Mouse (Mus musculus): ENCODE results near the gene Pcca. TPM values are rescaled to one million over a fixed set of nuclear protein-coding genes. Genes with fewer than 3 reads are reported as not detected.
A peak's percentile ranks its signal among the peaks of the same experiment; 100 is the strongest.

The Pcca gene
- total RNA-seq, 1 experiment from 2014 or later: 37.0 TPM

- no peak for ATAC-seq (replicated peaks in 1 of 2; ENCODE audit: insufficient read depth in 1 of 2, low FRiP score in 2 of 2, low TSS enrichment in 1 of 2, low read depth in 1 of 2, poor library complexity in 2 of 2, severe bottlenecking in 2 of 2)
Measured at GRCm38 (mm10) chr14:122689136-122689815, 155.2 kb downstream of the Pcca start.

GRCm38 (mm10) chr14:122691555-122691954 lies 157.4 kb downstream of the Pcca start:
- no peak for ATAC-seq (replicated peaks in 1 of 2; ENCODE audit: insufficient read depth in 1 of 2, low FRiP score in 2 of 2, low TSS enrichment in 1 of 2, low read depth in 1 of 2, poor library complexity in 2 of 2, severe bottlenecking in 2 of 2)

- ATAC-seq (replicated peaks in 1 of 2; ENCODE audit: insufficient read depth in 1 of 2, low FRiP score in 2 of 2, low TSS enrichment in 1 of 2, low read depth in 1 of 2, poor library complexity in 2 of 2, severe bottlenecking in 2 of 2): no peak
Measured at GRCm38 (mm10) chr14:122700333-122700732, 166.2 kb downstream of the Pcca start.

- ATAC-seq (replicated peaks in 1 of 2; ENCODE audit: insufficient read depth in 1 of 2, low FRiP score in 2 of 2, low TSS enrichment in 1 of 2, low read depth in 1 of 2, poor library complexity in 2 of 2, severe bottlenecking in 2 of 2): no peak
Measured at GRCm38 (mm10) chr14:122713793-122714192, 179.7 kb downstream of the Pcca start.

GRCm38 (mm10) chr14:122714911-122715310 lies 180.8 kb downstream of the Pcca start:
- ATAC-seq (replicated peaks in 1 of 2; ENCODE audit: insufficient read depth in 1 of 2, low FRiP score in 2 of 2, low TSS enrichment in 1 of 2, low read depth in 1 of 2, poor library complexity in 2 of 2, severe bottlenecking in 2 of 2): peak; percentile 82 to 87

GRCm38 (mm10) chr14:122716057-122716456 lies 181.9 kb downstream of the Pcca start:
- ATAC-seq (replicated peaks in 1 of 2; ENCODE audit: insufficient read depth in 1 of 2, low FRiP score in 2 of 2, low TSS enrichment in 1 of 2, low read depth in 1 of 2, poor library complexity in 2 of 2, severe bottlenecking in 2 of 2): no peak

GRCm38 (mm10) chr14:122719496-122720080 lies 185.5 kb downstream of the Pcca start:
- no peak for ATAC-seq (replicated peaks in 1 of 2; ENCODE audit: insufficient read depth in 1 of 2, low FRiP score in 2 of 2, low TSS enrichment in 1 of 2, low read depth in 1 of 2, poor library complexity in 2 of 2, severe bottlenecking in 2 of 2)

GRCm38 (mm10) chr14:122720989-122721388 lies 186.9 kb downstream of the Pcca start:
- ATAC-seq (replicated peaks in 1 of 2; ENCODE audit: insufficient read depth in 1 of 2, low FRiP score in 2 of 2, low TSS enrichment in 1 of 2, low read depth in 1 of 2, poor library complexity in 2 of 2, severe bottlenecking in 2 of 2): no peak

- ATAC-seq (replicated peaks in 1 of 2; ENCODE audit: insufficient read depth in 1 of 2, low FRiP score in 2 of 2, low TSS enrichment in 1 of 2, low read depth in 1 of 2, poor library complexity in 2 of 2, severe bottlenecking in 2 of 2): no peak; a peak in 1 of 4 replicates
Measured at GRCm38 (mm10) chr14:122721750-122722149, 187.6 kb downstream of the Pcca start.

GRCm38 (mm10) chr14:122726456-122726855 lies 192.3 kb downstream of the Pcca start:
- ATAC-seq (replicated peaks in 1 of 2; ENCODE audit: insufficient read depth in 1 of 2, low FRiP score in 2 of 2, low TSS enrichment in 1 of 2, low read depth in 1 of 2, poor library complexity in 2 of 2, severe bottlenecking in 2 of 2): no peak

GRCm38 (mm10) chr14:122729431-122730073 lies 195.4 kb downstream of the Pcca start:
- no peak for ATAC-seq (replicated peaks in 1 of 2; ENCODE audit: insufficient read depth in 1 of 2, low FRiP score in 2 of 2, low TSS enrichment in 1 of 2, low read depth in 1 of 2, poor library complexity in 2 of 2, severe bottlenecking in 2 of 2)

- no peak for ATAC-seq (replicated peaks in 1 of 2; ENCODE audit: insufficient read depth in 1 of 2, low FRiP score in 2 of 2, low TSS enrichment in 1 of 2, low read depth in 1 of 2, poor library complexity in 2 of 2, severe bottlenecking in 2 of 2)
Measured at GRCm38 (mm10) chr14:122730921-122731551, 196.9 kb downstream of the Pcca start.

- ATAC-seq (replicated peaks in 1 of 2; ENCODE audit: insufficient read depth in 1 of 2, low FRiP score in 2 of 2, low TSS enrichment in 1 of 2, low read depth in 1 of 2, poor library complexity in 2 of 2, severe bottlenecking in 2 of 2): no peak
Measured at GRCm38 (mm10) chr14:122736806-122737205, 202.7 kb downstream of the Pcca start.

GRCm38 (mm10) chr14:122747860-122748842 lies 214.0 kb downstream of the Pcca start:
- peak; percentile 80 to 91 for ATAC-seq (replicated peaks in 1 of 2; ENCODE audit: insufficient read depth in 1 of 2, low FRiP score in 2 of 2, low TSS enrichment in 1 of 2, low read depth in 1 of 2, poor library complexity in 2 of 2, severe bottlenecking in 2 of 2)

- no peak for ATAC-seq (replicated peaks in 1 of 2; ENCODE audit: insufficient read depth in 1 of 2, low FRiP score in 2 of 2, low TSS enrichment in 1 of 2, low read depth in 1 of 2, poor library complexity in 2 of 2, severe bottlenecking in 2 of 2)
Measured at GRCm38 (mm10) chr14:122751552-122751951, 217.4 kb downstream of the Pcca start.

- ATAC-seq (replicated peaks in 1 of 2; ENCODE audit: insufficient read depth in 1 of 2, low FRiP score in 2 of 2, low TSS enrichment in 1 of 2, low read depth in 1 of 2, poor library complexity in 2 of 2, severe bottlenecking in 2 of 2): no peak
Measured at GRCm38 (mm10) chr14:122753278-122753677, 219.2 kb downstream of the Pcca start.

GRCm38 (mm10) chr14:122754311-122754710 lies 220.2 kb downstream of the Pcca start:
- ATAC-seq (replicated peaks in 1 of 2; ENCODE audit: insufficient read depth in 1 of 2, low FRiP score in 2 of 2, low TSS enrichment in 1 of 2, low read depth in 1 of 2, poor library complexity in 2 of 2, severe bottlenecking in 2 of 2): no peak
